Mouse (Mus musculus) bone marrow, adult 2 months (tissue): ENCODE measurements around the gene Sgo2a. TPM values are rescaled to one million over a fixed set of nuclear protein-coding genes. Genes with fewer than 3 reads are reported as not detected.

Experiments used
- H3K27ac ChIP-seq: fragments of 200-500 bp; 2 replicates; pipeline ENCODE4 v1.5.1; 2012; ENCODE audit warnings: low read depth, mild to moderate bottlenecking, control low read depth, inconsistent platforms, low read length; ENCODE audit not compliant: control insufficient read depth, poor library complexity, insufficient read depth
- H3K4me1 ChIP-seq: fragments of 200-500 bp; 2 replicates; pipeline ENCODE4 v1.6.1; 2011; ENCODE audit warnings: low read length; ENCODE audit not compliant: control insufficient read depth, insufficient read depth
- H3K4me3 ChIP-seq: fragments of 200-500 bp; replicated peaks from 2 replicates; pipeline ENCODE3; 2011; ENCODE audit warnings: mild to moderate bottlenecking, low read depth, low read length, control low read depth; ENCODE audit not compliant: control insufficient read depth
- CTCF ChIP-seq: fragments of 200-500 bp; IDR thresholded peaks from 2 replicates; pipeline ENCODE4 v1.5.1; 2011; ENCODE audit warnings: low read length, control low read depth; ENCODE audit not compliant: control insufficient read depth, insufficient read depth
- POLR2A ChIP-seq: fragments of 200-500 bp; IDR thresholded peaks from 2 replicates; pipeline ENCODE4 v1.6.1; 2011; ENCODE audit warnings: low read depth, mild to moderate bottlenecking, control low read depth, low read length, borderline replicate concordance; ENCODE audit not compliant: control insufficient read depth
- WGBS: fragments of 180-500 bp; shearing (Covaris S2); methylation state at CpG from one replicate; pipeline ENCODE4 v1.1.7; 2018; 5-methylcytosine and 5-hydroxymethylcytosine counted together
- polyA plus RNA-seq: library from polyadenylated mRNA; stranded (reverse); fragments of >200 nt; gene quantifications from 2 replicates; pipeline ENCODE4 v1.2.4, GENCODE M21; 2011; ENCODE audit warnings: low replicate concordance; ENCODE audit not compliant: missing spikeins, insufficient read depth, insufficient read length

Gene Sgo2a
- polyA plus RNA-seq, 1 experiment = 12.0 TPM

GRCm38 (mm10) chr1:58065606-58066005 lies 69.8 kb downstream of the Sgo2a start:
- Histone ChIP-seq H3K4me1 (no peaks in the 10 kb centered on the region), H3K27ac (no peak overlapping the region), H3K4me3 (no peak overlapping the region)
- 77% methylated on average over 3 of the region's 3 CpGs for WGBS
- no peak for TF ChIP-seq POLR2A
- TF ChIP-seq CTCF = no peak

- TF ChIP-seq CTCF (no peak), POLR2A (no peak)
- Histone ChIP-seq H3K4me1 (no peaks in the 10 kb centered on the region), H3K27ac (no peak overlapping the region), H3K4me3 (no peak overlapping the region)
- WGBS = 79% methylated on average over 6 of the region's 6 CpGs
These were observed 73.4 kb downstream of the Sgo2a start for GRCm38 (mm10) chr1:58069181-58069580.

GRCm38 (mm10) chr1:58070091-58070490 lies 74.3 kb downstream of the Sgo2a start:
- H3K4me3 ChIP-seq = no peak overlapping the region
- WGBS = 88% methylated on average over 11 of the region's 11 CpGs
- no peak overlapping the region for H3K27ac ChIP-seq
- TF ChIP-seq POLR2A = no peak
- no peak for TF ChIP-seq CTCF
- H3K4me1 ChIP-seq = no peaks in the 10 kb centered on the region

- no peak for TF ChIP-seq POLR2A
- no peak for TF ChIP-seq CTCF
- Histone ChIP-seq H3K4me1 (no peaks in the 10 kb centered on the region), H3K27ac (no peak overlapping the region), H3K4me3 (no peak overlapping the region)
- 83% methylated on average over 9 of the region's 9 CpGs for WGBS
These were observed 75.2 kb downstream of the Sgo2a start for GRCm38 (mm10) chr1:58071006-58071405.

- no peak overlapping the region for H3K27ac ChIP-seq
- TF ChIP-seq CTCF (no peak), POLR2A (no peak)
- H3K4me3 ChIP-seq = no peak overlapping the region
- 83% methylated on average over 1 of the region's 1 CpGs for WGBS
- H3K4me1 ChIP-seq = no peaks in the 10 kb centered on the region
These were observed 75.7 kb downstream of the Sgo2a start for GRCm38 (mm10) chr1:58071509-58071908.

GRCm38 (mm10) chr1:58072416-58072815 lies 76.6 kb downstream of the Sgo2a start:
- Histone ChIP-seq H3K4me1 (no peaks in the 10 kb centered on the region), H3K27ac (no peak overlapping the region), H3K4me3 (no peak overlapping the region)
- no peak for TF ChIP-seq CTCF
- no peak for TF ChIP-seq POLR2A
- WGBS = 89% methylated on average over 2 of the region's 2 CpGs

- no peaks in the 10 kb centered on the region for H3K4me1 ChIP-seq
- H3K4me3 ChIP-seq = no peak overlapping the region
- 60% methylated on average over 12 of the region's 12 CpGs for WGBS
- no peak overlapping the region for H3K27ac ChIP-seq
- TF ChIP-seq CTCF (no peak), POLR2A (no peak)
These were observed 77.4 kb downstream of the Sgo2a start for GRCm38 (mm10) chr1:58072991-58073730.

- Histone ChIP-seq H3K4me1 (no peaks in the 10 kb centered on the region), H3K4me3 (no peak overlapping the region), H3K27ac (no peak overlapping the region)
- 85% methylated on average over 2 of the region's 2 CpGs for WGBS
- no peak for TF ChIP-seq POLR2A
- no peak for TF ChIP-seq CTCF
These were observed 78.5 kb downstream of the Sgo2a start for GRCm38 (mm10) chr1:58074266-58074665.

Other genes starting within 250 kb of the Sgo2a start
- gene Spats2l, start 221.8 kb upstream of the Sgo2a start, polyA plus RNA-seq = 1.6 TPM in 1 of 2 replicates, not detected in the other
- gene Kctd18, start 23.0 kb downstream of the Sgo2a start, polyA plus RNA-seq = 8.2 and 8.8 TPM in 2 replicates
- 0.30 TPM in 1 of 2 replicates, not detected in the other for gene Aox1, start 34.0 kb downstream of the Sgo2a start, polyA plus RNA-seq
- 1.5 TPM in 1 of 2 replicates, not detected in the other for gene Aox3, start 117.2 kb downstream of the Sgo2a start, polyA plus RNA-seq
- not detected in 2 replicates for gene Aox4, start 214.4 kb downstream of the Sgo2a start, polyA plus RNA-seq